Mouse (Mus musculus): ENCODE measurements at regions not wholly inside any gene's neighbourhood (a gene's known extent, or its start where the extent isn't known, plus 50 kb on each side); places are given as distances from the start of the nearest gene placed in this dataset.

DNA sequence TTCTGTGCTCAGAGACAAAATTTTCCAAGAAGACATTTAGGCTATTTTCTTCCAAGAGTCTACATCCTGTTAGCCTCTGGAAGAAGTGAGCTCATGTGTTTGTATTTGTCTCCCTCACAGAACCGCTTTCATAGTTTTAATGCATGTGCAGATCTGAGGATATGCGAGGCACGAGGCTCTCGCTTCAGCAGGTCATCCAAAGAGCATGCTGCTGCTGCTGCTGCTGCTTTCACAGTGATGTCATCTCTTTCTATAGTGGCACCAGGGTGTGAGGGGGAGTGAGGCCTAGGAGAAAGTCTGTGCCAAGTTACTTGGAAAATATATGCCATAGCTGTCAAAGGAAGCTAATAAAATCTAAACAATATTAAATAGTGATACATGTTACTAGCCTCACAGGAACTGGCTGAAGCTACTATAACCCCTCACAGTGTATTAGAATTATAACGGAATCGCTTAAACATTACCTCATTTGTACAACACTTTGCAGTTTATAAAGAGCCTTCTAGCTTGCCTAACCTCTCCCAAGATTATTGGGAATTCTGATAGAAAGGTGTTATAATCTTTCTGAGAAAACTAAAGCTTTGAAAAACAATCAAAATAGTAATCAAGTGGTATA, 79.2 kb upstream of the P3h2 start:
- Histone ChIP-seq H3K27me3 (ENCODE audit: control insufficient read depth, insufficient read depth, insufficient read length) (no peaks in the 10 kb centered on the region), H3K79me2 (ENCODE audit: control insufficient read depth, insufficient read depth) (no peaks in the 10 kb centered on the region), H3K4me3 (no peak overlapping the region), H3K36me3 (ENCODE audit: control insufficient read depth, insufficient read depth) (no peaks in the 10 kb centered on the region), H3ac (ENCODE audit: control insufficient read depth, insufficient read length) (no peak overlapping the region), H3K4me2 (ENCODE audit: low read depth) (no peak overlapping the region)
- no peak for TF ChIP-seq POLR2AphosphoS2 (IDR thresholded peaks at IDR 0.05; ENCODE audit: insufficient read length, low read depth)
- TF ChIP-seq POLR2A (IDR thresholded peaks at IDR 0.05; ENCODE audit: insufficient read length, low read depth): no peak
- TF ChIP-seq USF1 (IDR thresholded peaks at IDR 0.05; ENCODE audit: low read depth): no peak
- no peak for TF ChIP-seq CEBPB (IDR thresholded peaks at IDR 0.05; ENCODE audit: insufficient read depth, poor library complexity, severe bottlenecking)
- TF ChIP-seq REST (IDR thresholded peaks at IDR 0.05; ENCODE audit: insufficient read depth, insufficient read length): no peak
- no peak for TF ChIP-seq SRF (IDR thresholded peaks at IDR 0.05; ENCODE audit: control insufficient read depth, insufficient read length, low read depth)
- TF ChIP-seq E2F4 (IDR thresholded peaks at IDR 0.05; ENCODE audit: insufficient read depth): no peak
- no peak for TF ChIP-seq TCF12 (IDR thresholded peaks at IDR 0.05; ENCODE audit: insufficient read depth, poor library complexity, severe bottlenecking)
- no peak for TF ChIP-seq MYOD1 (IDR thresholded peaks at IDR 0.05; ENCODE audit: control insufficient read depth in 1 of 3, insufficient read length in 2 of 3, low read depth in 2 of 3)

DNA sequence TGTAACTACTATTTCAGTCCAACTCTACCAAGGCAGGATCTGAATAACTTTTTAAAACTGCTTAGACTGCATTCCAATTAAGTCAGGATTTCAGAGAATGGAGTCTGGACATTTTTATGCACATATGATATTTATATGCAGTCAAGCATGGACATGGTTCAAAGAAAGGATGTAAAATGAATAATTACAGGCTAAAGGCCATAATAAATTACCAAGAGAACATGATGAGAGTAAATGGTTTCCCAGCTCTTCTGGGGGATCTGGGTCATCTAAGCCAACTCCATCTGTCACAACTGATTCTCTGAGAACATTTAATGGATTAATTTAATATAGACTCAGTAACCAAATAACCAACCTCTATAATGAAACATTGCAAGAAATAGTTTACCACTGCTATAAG, 77.9 kb upstream of the P3h2 start:
- Histone ChIP-seq H3ac (ENCODE audit: control insufficient read depth, insufficient read length) (no peak overlapping the region), H3K4me2 (ENCODE audit: low read depth) (no peak overlapping the region), H3K4me3 (no peak overlapping the region), H3K36me3 (ENCODE audit: control insufficient read depth, insufficient read depth) (no peaks in the 10 kb centered on the region), H3K79me2 (ENCODE audit: control insufficient read depth, insufficient read depth) (no peaks in the 10 kb centered on the region), H3K27me3 (ENCODE audit: control insufficient read depth, insufficient read depth, insufficient read length) (no peaks in the 10 kb centered on the region)
- no peak for TF ChIP-seq CEBPB (IDR thresholded peaks at IDR 0.05; ENCODE audit: insufficient read depth, poor library complexity, severe bottlenecking)
- TF ChIP-seq TCF3 (IDR thresholded peaks at IDR 0.05; ENCODE audit: insufficient read length, low read depth): no peak

DNA sequence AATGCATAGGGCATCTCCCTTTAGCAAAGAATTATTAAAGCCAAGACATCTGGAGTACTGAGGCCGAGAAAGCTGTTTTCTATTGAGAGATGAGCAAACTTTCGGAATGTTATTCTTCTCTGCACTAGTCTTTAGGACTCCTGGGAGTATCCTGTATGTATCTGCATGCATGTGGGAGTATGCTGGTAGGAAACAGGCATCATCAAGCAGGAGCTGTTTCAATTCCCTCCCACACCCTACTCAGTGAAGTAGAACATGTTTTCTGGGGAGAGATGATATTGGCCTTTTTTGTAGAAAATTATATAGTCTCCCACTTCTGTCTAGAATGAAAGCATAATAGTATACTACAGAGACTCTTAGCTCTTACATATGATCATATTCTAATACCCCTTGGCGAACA, 76.1 kb upstream of the P3h2 start:
- no peak overlapping the region for H3K4me2 ChIP-seq (ENCODE audit: low read depth)
- no peaks in the 10 kb centered on the region for H3K36me3 ChIP-seq (ENCODE audit: control insufficient read depth, insufficient read depth)
- TF ChIP-seq POLR2A (IDR thresholded peaks at IDR 0.05; ENCODE audit: insufficient read length, low read depth): no peak
- TF ChIP-seq MYOG (IDR thresholded peaks at IDR 0.05; ENCODE audit: control insufficient read depth in 1 of 3, insufficient read depth in 1 of 3, insufficient read length in 2 of 3, low read depth in 2 of 3): no peak
- TF ChIP-seq USF1 (IDR thresholded peaks at IDR 0.05; ENCODE audit: low read depth): no peak
- no peak for TF ChIP-seq CEBPB (IDR thresholded peaks at IDR 0.05; ENCODE audit: insufficient read depth, poor library complexity, severe bottlenecking)
- TF ChIP-seq MAX (IDR thresholded peaks at IDR 0.05; ENCODE audit: low read depth): no peak
- H3ac ChIP-seq (ENCODE audit: control insufficient read depth, insufficient read length): no peak overlapping the region
- H3K27me3 ChIP-seq (ENCODE audit: control insufficient read depth, insufficient read depth, insufficient read length): no peaks in the 10 kb centered on the region
- no peaks in the 10 kb centered on the region for H3K79me2 ChIP-seq (ENCODE audit: control insufficient read depth, insufficient read depth)
- no peak overlapping the region for H3K4me3 ChIP-seq

DNA sequence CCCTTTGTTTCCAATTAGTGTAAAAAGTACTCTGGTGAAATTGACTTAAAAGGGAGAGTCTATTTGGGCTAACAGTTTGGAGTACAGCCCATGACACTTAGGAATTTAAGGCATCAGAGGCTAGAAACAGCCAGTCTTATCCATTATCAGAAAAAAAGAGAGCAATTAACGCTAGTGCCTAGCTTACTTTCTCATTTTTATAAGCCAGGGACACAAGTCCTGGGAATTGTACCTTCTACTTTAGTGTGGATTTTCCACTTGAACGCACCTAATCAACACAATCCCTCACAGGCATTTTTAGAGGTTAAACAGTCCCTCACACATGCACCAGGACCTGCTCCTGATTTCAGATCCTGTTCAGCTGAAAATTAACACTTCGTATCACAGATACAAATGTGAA, 65.9 kb upstream of the P3h2 start:
- H3K36me3 ChIP-seq (ENCODE audit: control insufficient read depth, insufficient read depth): no peaks in the 10 kb centered on the region
- no peak overlapping the region for H3K4me2 ChIP-seq (ENCODE audit: low read depth)
- H3K79me2 ChIP-seq (ENCODE audit: control insufficient read depth, insufficient read depth): no peaks in the 10 kb centered on the region
- H3ac ChIP-seq (ENCODE audit: control insufficient read depth, insufficient read length): no peak overlapping the region
- H3K27me3 ChIP-seq (ENCODE audit: control insufficient read depth, insufficient read depth, insufficient read length): no peaks in the 10 kb centered on the region
- H3K4me3 ChIP-seq: no peak overlapping the region
- TF ChIP-seq REST (IDR thresholded peaks at IDR 0.05; ENCODE audit: insufficient read depth, insufficient read length): no peak
- TF ChIP-seq MYOD1 (IDR thresholded peaks at IDR 0.05; ENCODE audit: control insufficient read depth in 1 of 3, insufficient read length in 2 of 3, low read depth in 2 of 3): no peak
- no peak for TF ChIP-seq SRF (IDR thresholded peaks at IDR 0.05; ENCODE audit: control insufficient read depth, insufficient read length, low read depth)
- TF ChIP-seq CEBPB (IDR thresholded peaks at IDR 0.05; ENCODE audit: insufficient read depth, poor library complexity, severe bottlenecking): no peak
- no peak for TF ChIP-seq TCF3 (IDR thresholded peaks at IDR 0.05; ENCODE audit: insufficient read length, low read depth)
- no peak for TF ChIP-seq POLR2A (IDR thresholded peaks at IDR 0.05; ENCODE audit: insufficient read length, low read depth)

DNA sequence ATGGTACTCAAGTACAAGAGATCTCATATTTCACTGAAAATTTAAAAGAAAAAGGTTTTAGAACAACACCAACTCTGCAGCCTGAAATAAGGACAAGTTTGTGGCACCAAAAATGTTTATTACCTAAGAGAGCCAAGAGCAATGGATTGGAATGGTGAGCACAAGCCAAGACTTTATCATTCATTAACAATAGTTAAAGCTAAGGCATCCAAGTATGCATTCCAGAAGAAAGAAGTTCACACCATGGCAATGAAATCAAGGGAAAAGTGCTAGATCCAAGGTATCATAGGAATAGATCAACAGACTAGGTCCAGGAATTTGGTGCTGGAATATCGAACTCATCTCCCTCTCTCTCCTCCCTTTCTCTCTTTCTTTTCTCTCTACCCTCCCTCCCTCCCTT, 63.8 kb upstream of the P3h2 start:
- no peak overlapping the region for H3K4me2 ChIP-seq (ENCODE audit: low read depth)
- TF ChIP-seq MYOG (IDR thresholded peaks at IDR 0.05; ENCODE audit: control insufficient read depth in 1 of 3, insufficient read depth in 1 of 3, insufficient read length in 2 of 3, low read depth in 2 of 3) (no peak), SRF (IDR thresholded peaks at IDR 0.05; ENCODE audit: control insufficient read depth, insufficient read length, low read depth) (no peak), POLR2AphosphoS2 (IDR thresholded peaks at IDR 0.05; ENCODE audit: insufficient read length, low read depth) (no peak), MAX (IDR thresholded peaks at IDR 0.05; ENCODE audit: low read depth) (no peak), CEBPB (IDR thresholded peaks at IDR 0.05; ENCODE audit: insufficient read depth, poor library complexity, severe bottlenecking) (no peak), E2F4 (IDR thresholded peaks at IDR 0.05; ENCODE audit: insufficient read depth) (no peak)
- H3K4me3 ChIP-seq: no peak overlapping the region
- H3K79me2 ChIP-seq (ENCODE audit: control insufficient read depth, insufficient read depth): no peaks in the 10 kb centered on the region
- no peaks in the 10 kb centered on the region for H3K27me3 ChIP-seq (ENCODE audit: control insufficient read depth, insufficient read depth, insufficient read length)
- no peak overlapping the region for H3ac ChIP-seq (ENCODE audit: control insufficient read depth, insufficient read length)
- no peaks in the 10 kb centered on the region for H3K36me3 ChIP-seq (ENCODE audit: control insufficient read depth, insufficient read depth)

DNA sequence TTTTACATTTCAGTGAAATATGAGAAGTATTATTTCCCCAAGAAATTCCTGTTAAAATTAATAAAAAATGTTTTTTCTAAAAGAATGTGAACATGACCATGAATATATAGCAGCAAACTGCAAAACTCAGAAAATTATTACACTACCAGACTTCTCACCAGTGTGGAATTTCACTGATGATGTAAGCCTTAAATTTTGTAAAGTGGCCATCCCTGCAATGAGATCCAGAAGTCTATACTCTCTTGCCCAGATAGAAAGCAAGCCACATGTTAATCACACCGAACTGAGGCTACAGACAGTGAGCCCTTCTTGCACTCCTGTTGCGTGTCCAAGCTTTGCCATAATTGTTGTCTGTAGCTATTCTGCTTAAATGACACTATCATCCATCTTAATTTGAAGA, 62.6 kb upstream of the P3h2 start:
- Histone ChIP-seq H3K27me3 (ENCODE audit: control insufficient read depth, insufficient read depth, insufficient read length) (no peaks in the 10 kb centered on the region), H3ac (ENCODE audit: control insufficient read depth, insufficient read length) (no peak overlapping the region), H3K36me3 (ENCODE audit: control insufficient read depth, insufficient read depth) (no peaks in the 10 kb centered on the region), H3K4me2 (ENCODE audit: low read depth) (no peak overlapping the region), H3K79me2 (ENCODE audit: control insufficient read depth, insufficient read depth) (no peaks in the 10 kb centered on the region), H3K4me3 (no peak overlapping the region)
- TF ChIP-seq CEBPB (IDR thresholded peaks at IDR 0.05; ENCODE audit: insufficient read depth, poor library complexity, severe bottlenecking) (peak; percentile 37; the same call in 1 of the 2 replicates), MAX (IDR thresholded peaks at IDR 0.05; ENCODE audit: low read depth) (no peak), TCF12 (IDR thresholded peaks at IDR 0.05; ENCODE audit: insufficient read depth, poor library complexity, severe bottlenecking) (no peak), SRF (IDR thresholded peaks at IDR 0.05; ENCODE audit: control insufficient read depth, insufficient read length, low read depth) (no peak), E2F4 (IDR thresholded peaks at IDR 0.05; ENCODE audit: insufficient read depth) (no peak)
